Mouse (Mus musculus) adrenal gland, adult 18-20 months (tissue): ENCODE results near the gene A4gnt. TPM values are rescaled to one million over a fixed set of nuclear protein-coding genes. Genes with fewer than 3 reads are reported as not detected.
"Not testable (repeated sequence)": the region's sequence is repeated elsewhere in the genome, so short reads cannot be mapped to it uniquely, and the experiment has no call there.

Experiments used
- DNase-seq, 2 experiments: peaks; one replicate each; pipeline ENCODE4 v3.0.0; 2021 to 2022; ENCODE audit warnings: low spot score in 2 of 2
- long read RNA-seq, 2 experiments: library from polyadenylated mRNA; stranded (forward); transcript quantifications; one replicate each; pipeline ENCODE4 v2.0.0; 2021
- total RNA-seq, 2 experiments: library from RNA; stranded (reverse); gene quantifications; 1 replicate in 1 of 2; 2 replicates in 1 of 2; pipeline ENCODE4 v1.2.3; 2021

A4gnt gene
- not detected for total RNA-seq
- long read RNA-seq, experiment 1, result 0 reads
- long read RNA-seq, experiment 2, result 0 reads

DNA sequence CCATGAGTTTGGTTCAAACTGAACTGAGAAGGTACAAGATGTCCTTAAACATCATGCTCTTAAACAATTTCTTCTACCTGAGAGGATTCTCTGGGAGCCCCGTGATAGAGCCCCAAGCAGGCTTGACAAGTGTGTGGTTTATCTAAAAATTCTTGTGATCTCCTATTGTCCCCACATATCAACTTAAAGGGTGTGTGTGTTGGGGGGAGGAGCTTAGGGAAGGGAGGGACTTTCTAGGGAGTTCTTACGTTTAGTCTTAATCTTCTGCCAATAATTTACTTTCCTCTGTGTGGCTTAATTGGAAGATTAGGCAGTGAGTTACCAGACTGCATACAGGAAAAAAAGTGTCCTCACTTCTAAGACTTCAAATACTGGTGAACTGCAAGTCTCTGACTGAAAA is at the start of gene A4gnt:
Gene A4gnt, plus strand, starts transcription at position 301 of the 400 bp plus-strand sequence.
- no peak for DNase-seq

DNA sequence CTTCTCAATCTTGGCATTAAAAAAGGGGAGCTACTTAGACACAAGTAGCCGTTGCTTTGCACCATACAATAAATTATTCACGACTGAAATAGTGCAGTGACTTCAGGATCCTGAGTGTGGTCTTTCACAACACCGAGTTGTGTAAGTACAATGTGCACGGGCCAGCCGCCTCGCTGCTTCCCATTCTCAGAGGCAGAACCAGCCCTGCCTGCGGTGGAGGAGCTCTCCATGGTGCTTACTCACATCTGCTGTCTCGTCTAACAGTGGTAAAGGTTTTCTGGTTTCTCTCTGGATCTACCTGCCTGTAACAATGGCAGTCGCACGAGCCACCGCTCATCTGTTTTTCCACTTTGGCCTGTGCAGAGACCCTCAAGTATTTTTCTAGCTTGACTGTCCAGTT is 48.6 kb upstream of the A4gnt start:
- DNase-seq, result peak; percentile 64

DNA sequence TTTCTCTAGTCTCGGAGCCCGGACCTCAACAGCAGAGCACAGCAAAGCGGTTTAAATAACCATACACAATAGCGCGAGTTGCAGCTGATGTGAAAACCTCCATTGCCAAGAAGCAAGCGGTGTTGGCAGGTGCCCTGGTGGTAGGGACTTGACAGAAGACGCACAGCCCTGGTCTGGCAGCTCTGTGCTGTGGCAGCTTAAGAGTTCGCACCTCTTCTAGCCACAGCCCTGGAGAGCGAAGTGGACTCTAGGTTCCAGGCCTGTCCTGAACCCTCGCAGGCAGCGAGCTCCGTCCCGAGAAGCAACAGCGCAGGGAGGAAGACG is 44.3 kb upstream of the A4gnt start:
- no peak for DNase-seq

GRCm38 (mm10) chr9:99568347-99569070 is 43.8 kb upstream of the A4gnt start, which contains the start of gene Armc8:
Gene Armc8, minus strand, starts transcription at chr9:99568899.
- peak; percentile 91 to 94 for DNase-seq

DNA sequence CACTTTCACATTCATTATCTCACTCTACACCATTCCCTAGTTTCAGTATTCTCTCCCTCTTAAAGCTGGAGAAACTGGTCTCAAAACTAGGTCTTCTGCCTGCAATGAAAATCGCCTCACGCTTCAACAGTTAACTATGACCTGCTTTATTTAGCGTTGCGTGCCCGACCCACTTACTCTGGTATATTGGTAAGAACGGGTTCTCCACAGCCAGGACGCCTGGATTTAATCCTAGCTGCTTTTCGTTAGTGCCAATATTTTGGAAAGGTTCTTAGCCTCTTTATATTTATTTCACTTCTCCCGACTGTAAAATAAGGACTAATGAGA is 43.3 kb upstream of the A4gnt start:
- DNase-seq, result no peak

- DNase-seq, result peak; percentile 91 to 92
These were observed 36.4 kb upstream of the A4gnt start, which contains the start of gene Dbr1 for GRCm38 (mm10) chr9:99575677-99576480. Gene Dbr1, plus strand, starts transcription at chr9:99575799.

GRCm38 (mm10) chr9:99580655-99581054 is 31.6 kb upstream of the A4gnt start:
- peak in 1 of 2 experiments; percentile 19 for DNase-seq

GRCm38 (mm10) chr9:99587505-99588202 is 24.6 kb upstream of the A4gnt start:
- peak; percentile 58 to 65 for DNase-seq

GRCm38 (mm10) chr9:99591144-99591543 is 21.2 kb upstream of the A4gnt start:
- DNase-seq, result no peak

DNA sequence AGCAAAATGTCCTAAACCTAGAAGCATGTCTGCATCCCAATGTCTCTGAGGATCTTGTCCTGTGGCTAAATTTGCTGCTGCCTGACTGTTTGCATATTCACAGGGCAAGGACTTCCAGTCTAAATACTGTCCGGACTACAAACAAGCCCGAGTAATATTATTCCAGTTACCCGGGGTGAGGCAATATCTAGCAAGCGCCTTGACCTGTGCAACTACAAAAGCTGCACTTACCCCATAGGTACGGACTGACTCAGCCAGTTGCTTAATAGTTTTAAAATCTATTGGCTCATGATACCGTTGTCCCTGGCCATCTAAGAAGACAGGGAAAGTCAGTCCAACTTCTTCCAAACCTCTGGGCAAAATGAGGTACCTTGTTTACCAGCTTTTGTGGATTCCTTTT is 13.2 kb upstream of the A4gnt start:
- DNase-seq, result not testable (repeated sequence)

DNA sequence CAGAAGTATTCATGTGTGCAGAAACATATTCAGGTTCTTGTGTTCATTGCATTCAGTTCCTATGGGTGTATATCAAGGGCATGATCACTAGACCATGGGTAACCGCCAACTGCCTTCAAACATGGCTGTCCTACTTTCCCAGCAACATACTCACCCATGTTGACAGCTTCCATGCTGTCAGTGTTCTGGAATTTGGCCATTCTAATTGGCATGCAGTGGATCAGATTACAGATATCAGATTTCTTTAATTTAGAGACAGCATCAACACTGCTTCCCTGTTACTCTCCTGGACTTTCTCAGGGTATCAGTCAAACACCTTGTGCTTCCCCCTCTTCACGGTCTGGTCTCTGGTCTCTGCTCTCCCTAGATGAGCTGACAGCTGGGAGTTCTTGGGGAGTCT is 8.7 kb upstream of the A4gnt start:
- no peak for DNase-seq

DNA sequence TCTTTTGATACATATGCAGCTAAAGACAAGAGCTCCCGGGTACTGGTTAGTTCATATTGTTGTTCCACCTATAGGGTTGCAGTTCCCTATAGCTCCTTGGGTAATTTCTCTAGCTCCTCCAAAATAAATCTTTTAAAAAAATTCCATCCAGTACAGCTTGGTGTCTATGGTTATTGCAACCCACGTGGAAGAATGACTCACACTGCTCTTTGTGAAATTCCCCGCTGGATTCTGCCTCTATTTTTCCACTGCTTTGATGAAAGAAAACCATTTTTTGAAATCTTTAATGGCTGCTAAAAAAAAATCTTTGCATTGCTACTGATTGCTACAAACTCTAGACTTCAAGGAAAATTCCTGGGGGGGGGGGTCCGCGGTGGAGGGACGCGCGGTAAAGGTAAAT is 7.4 kb downstream of the A4gnt start:
- no peak for DNase-seq

- no peak for DNase-seq
These were observed 7.9 kb downstream of the A4gnt start for GRCm38 (mm10) chr9:99620196-99620595.

GRCm38 (mm10) chr9:99622034-99622433 is 9.7 kb downstream of the A4gnt start:
- DNase-seq, result no peak

GRCm38 (mm10) chr9:99622966-99623365 is 10.7 kb downstream of the A4gnt start:
- no peak for DNase-seq

DNA sequence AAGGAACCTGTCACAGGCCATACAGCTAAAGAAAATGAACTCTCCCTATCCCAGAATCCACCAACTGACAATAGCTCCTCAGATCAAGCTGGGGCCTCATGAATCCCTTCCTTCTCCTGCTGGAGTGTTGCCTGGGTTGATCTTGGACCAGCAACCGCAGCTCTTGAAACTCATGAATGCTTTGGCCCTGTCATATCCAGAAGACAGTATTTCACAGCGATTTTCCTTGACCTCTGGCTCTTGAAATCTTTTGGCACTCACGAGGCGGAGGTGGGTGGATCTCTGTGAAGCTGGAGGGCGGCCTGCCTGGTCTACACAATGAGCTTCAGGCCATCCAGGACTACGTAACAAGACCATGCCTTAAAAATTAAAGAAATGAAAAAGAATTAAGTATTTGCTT is 11.8 kb downstream of the A4gnt start:
- peak in 1 of 2 experiments; percentile 24 for DNase-seq

DNA sequence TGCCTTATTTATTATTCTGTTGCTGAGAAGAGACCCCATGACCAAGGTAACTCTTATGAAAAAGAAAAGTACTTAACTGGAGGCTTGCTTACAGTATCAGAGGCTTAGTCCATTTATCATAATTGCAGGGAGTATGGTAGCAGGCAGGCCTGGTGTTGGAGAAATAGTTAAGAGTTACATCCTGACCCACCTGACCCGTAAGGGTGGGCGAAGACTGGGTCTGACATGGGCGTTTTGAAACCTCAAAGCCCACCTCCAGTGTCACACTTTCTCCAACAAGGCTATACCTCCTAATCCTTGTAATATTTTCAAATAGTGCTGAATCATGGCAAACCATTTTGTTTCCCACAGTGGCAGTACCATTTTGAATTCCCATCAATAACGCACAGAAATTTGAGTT is 16.3 kb downstream of the A4gnt start:
- DNase-seq, result no peak

DNA sequence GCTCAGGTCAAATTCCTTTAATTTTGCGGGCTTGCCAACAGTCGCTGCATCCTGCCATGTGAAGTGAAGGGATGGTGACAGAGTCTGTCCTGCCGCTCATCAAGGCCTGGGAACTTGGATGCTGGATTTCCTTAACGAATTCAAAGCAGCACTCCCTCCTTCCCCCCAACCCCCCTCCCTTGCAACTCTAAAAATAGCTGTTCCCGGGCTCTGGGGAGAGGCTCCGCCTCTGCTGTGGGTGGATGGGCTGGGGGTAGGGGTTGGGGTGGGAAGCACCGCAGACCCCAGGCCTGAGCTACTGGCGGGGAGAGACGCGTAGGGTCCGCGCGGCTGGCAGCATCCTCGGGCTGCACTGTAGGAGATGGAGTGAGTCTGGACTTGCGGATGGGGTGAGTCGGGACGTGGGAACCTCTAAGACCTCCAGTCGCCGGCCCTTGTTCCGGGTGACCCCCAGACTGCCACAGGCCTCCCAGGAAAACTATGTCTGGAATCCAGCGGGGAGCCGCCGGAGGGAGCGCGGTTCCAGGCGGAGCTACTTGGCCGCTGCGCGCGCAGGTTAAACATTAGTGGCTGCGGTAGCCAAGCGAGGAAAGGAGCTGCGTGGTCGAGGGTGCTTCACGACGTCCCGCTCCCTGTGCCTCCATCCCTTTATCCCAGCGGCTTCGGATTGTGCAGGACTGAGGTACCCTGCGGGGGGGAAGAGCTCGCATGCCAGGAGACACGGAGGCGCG is 17.1 kb downstream of the A4gnt start, which contains the start of gene Dzip1l:
Gene Dzip1l, plus strand, starts transcription at position 216 of the 731 bp plus-strand sequence.
- DNase-seq, result peak; percentile 47 to 52

DNA sequence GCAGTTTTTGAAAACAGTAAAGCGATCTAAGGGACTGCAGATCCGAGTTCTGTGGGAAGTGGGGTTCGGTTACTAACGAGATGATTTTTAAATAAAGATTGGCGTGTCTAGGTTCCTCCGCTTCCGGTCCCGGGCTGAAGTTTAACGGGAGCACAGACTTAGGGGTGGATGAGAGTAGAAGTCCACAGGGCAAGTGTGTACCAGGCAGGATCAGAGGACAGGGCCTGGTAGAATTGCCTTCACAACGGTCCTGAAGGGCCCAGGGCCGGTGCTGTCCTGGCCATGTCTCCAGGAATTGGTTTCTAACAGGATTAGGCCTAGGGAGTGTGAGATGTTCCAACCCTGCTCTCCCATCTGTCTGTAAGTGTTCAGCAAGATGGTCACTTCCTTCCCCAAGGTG is 17.8 kb downstream of the A4gnt start:
- no peak for DNase-seq

DNA sequence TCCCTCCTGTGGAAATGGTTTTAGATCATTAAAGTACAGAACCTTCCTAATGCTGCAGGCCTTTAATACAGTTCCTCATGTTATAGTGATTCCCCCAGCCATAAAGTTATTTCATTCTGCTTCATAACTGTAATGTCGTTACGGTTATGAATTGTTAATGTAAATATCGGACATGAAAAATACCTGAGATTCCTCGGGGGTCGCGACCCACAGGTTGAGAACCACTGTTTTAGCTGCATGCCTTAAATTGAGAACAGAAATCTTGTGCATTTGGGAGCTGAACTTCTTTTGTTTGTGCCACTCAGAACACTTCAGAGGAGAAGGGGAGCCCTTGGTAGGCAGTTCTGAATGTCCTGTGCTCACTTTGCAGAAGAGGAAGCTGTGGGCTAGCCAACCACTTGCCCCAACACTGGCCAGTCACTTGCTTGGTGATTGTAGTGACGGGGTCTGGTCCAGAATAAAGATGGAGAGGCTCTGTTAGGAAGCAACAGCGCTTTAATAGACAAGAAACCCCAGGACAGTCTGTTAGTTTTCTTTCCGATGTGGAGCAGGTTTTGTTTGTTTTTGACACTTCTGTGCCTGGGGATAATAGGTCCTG is 18.3 kb downstream of the A4gnt start:
- no peak for DNase-seq

GRCm38 (mm10) chr9:99631781-99632180 is 19.5 kb downstream of the A4gnt start:
- no peak for DNase-seq
